Mouse (Mus musculus) megakaryocyte-erythroid progenitor cell, adult 5-6 weeks (primary cell): Measurements from ENCODE around the gene Ptpn23. TPM values are rescaled to one million over a fixed set of nuclear protein-coding genes. Genes with fewer than 3 reads are reported as not detected.
A peak's percentile ranks its signal among the peaks of the same experiment; 100 is the strongest.
"Not testable (repeated sequence)": the region's sequence is repeated elsewhere in the genome, so short reads cannot be mapped to it uniquely, and the experiment has no call there.

Experiments used
- ATAC-seq: replicated peaks from 2 replicates; pipeline ENCODE4 v1.8.0; 2016; ENCODE audit warnings: mild to moderate bottlenecking, inconsistent platforms; ENCODE audit not compliant: severe bottlenecking, poor library complexity, low FRiP score, low TSS enrichment
- total RNA-seq, 2 experiments: library from RNA; stranded (forward) in 1 of 2; stranded (reverse) in 1 of 2; fragments of 200-1000, 215-1000 nt in 1 of 2; fragments of >200 nt in 1 of 2; fragmentation: Nextera tagmentation in 1 of 2; gene quantifications; 2 replicates each; pipeline ENCODE4 v1.2.3; 2014 to 2017

Gene Ptpn23
- total RNA-seq, 2 experiments from 2014 or later: 11.0 to 17.7 TPM

GRCm38 (mm10) chr9:110390843-110391242 lies 17.2 kb downstream of the Ptpn23 start:
- no peak for ATAC-seq

DNA sequence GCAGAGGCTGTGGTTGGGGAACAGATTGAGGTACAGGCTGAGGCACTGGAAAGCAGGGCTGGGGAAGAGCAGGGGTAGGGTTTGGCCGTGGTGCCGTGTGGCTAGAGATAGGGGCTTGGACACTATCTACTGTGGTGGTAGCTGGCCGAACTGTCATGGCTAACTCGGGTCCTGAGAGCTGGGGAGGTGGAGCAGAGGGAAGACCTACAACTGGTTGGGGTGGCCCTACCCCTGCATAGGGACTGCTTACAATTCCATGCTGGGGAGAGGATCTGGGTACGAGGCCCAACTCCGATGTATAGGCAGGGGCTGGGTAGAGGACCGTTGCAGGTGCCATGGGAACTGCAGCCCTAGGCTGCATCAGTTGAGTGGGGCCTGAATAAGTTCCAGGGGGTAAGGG lies 20.0 kb downstream of the Ptpn23 start:
- no peak for ATAC-seq

DNA sequence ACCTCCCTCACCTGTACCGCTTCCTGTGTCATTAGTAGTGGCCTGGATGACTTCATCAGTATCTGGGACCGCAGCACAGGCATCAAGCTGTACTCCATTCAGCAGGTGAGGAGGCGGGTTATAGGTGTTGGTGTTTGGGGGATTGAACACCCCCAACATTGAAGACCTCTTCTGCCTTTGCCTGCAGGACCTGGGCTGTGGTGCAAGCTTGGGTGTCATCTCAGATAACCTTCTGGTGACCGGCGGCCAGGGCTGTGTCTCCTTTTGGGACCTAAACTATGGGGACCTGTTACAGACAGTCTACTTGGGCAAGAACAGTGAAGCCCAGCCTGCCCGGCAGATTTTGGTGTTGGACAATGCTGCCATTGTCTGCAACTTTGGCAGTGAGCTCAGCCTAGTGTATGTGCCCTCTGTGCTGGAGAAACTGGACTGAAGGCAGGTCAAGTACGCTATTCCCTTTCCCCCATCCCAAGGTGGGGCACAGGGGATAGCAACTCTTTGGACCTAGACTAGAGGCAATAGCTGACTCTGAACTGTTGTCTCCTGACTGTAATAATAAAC lies 23.6 kb downstream of the Ptpn23 start:
- no peak for ATAC-seq

GRCm38 (mm10) chr9:110381292-110381691 lies 26.7 kb downstream of the Ptpn23 start:
- no peak for ATAC-seq

DNA sequence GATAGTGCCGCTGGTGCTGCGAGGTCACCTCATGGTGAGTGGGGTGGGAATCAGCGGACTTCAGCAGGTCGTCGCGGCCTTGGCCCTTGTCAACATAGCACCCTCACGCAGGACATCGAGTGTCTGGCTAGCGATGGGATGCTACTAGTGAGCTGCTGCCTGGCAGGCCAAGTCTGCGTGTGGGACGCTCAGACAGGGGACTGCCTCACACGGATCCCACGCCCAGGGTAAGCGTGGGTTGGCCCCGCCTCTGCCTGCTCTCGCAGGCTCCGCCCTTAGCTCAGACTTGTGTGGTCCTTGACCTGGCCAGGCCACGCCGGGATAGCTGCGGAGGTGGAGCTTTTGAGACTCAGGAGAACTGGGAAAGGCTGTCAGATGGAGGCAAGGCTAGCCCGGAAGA lies 27.4 kb downstream of the Ptpn23 start:
- no peak for ATAC-seq

DNA sequence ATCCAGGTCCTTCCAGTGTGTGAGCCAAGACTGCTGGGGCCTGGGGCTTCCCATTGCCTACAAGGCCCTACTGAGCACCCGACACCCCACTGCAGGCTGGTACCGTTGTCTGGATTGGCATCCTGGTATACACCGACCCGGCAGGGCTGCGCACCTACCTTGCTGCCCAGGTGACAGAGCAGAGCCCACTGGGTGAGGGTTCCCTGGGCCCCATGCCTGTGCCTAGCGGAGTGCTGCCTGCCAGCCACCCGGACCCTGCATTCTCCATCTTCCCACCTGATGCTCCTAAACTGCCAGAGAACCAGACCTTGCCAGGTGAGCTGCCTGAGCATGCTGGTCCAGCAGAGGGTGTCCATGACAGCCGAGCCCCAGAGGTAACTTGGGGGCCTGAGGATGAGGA lies 28.7 kb downstream of the Ptpn23 start:
- ATAC-seq: no peak

- not testable (repeated sequence) for ATAC-seq
Measured at GRCm38 (mm10) chr9:110377655-110378054, 30.4 kb downstream of the Ptpn23 start.

DNA sequence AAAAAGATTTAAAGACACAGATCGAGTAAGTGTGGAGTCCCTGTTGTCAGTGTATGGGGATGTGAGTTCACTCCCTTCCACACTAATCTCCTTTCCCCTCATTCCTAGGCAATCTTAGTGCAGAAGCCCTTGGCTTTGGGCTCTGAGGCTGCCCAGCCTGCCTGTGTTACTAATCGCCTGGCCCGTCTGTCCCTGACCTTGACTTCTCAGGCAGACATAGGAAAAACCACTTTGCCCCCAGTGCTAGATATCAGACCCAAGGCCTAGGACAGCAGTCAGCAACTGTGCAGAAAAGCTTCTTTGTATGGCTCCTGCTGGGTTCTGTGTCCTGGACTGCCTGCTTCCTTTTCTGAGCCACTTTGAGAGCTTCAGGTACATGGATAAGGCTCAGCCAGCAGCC lies 32.3 kb downstream of the Ptpn23 start:
- no peak for ATAC-seq

DNA sequence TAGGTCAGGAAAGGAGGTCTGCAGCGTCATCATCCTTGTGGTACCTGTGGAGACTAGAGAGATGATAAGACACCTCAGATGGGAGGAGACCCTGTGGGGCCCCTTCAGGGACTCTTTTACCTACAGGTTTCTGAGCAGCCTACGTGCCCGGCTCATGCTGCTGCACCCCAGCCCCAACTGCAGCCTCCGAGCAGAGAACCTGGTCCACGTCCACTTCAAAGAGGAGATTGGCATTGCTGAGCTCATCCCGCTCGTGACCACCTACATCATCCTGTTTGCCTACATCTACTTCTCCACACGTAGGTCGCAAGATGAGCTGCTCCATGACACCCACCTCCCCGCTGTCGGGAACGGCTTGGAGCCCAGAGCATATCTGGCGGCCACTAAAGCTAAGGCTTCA lies 34.1 kb downstream of the Ptpn23 start:
- ATAC-seq: no peak

- ATAC-seq: no peak
Measured at GRCm38 (mm10) chr9:110369860-110370259, 38.2 kb downstream of the Ptpn23 start.

- no peak for ATAC-seq
Measured at GRCm38 (mm10) chr9:110366746-110367145, 41.3 kb downstream of the Ptpn23 start.

DNA sequence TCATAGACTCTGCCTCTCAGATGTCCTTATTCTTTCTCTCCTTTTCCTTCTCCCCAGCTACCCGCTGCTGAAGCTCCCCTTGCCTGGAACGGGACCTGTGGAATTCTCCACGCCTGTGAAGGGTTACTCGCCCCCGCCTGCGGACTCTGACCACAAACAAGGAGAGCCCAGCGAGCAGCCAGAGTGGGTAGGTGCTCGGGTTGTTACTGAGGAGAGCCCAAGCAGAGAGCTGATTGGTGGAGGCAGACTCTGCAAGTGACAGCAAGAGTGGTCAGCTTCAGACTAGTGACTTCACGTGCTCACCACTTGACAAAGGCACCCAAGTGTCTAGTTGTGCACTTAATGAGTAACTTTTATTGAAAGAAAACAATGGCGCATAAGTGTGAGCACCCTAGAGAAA lies 45.7 kb downstream of the Ptpn23 start:
- no peak for ATAC-seq

DNA sequence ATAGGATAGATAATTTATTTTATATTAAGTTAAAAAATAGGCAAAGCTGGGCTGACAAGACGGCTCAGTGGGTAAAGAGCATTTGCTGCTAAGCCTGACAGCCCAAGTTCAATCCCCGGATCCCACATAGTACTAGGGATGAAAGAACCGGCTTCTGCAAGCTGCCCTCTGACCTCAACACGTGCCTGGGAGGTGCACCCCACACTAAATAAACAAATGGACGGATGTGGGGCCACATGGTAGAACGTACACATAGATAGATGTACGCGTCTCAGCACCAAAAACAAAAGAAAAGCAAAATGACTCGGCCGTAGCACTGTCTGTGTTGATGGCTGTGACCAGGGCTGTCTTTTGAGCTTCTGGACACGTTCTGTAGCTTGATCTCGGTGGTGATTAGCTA lies 46.7 kb downstream of the Ptpn23 start:
- ATAC-seq: no peak

DNA sequence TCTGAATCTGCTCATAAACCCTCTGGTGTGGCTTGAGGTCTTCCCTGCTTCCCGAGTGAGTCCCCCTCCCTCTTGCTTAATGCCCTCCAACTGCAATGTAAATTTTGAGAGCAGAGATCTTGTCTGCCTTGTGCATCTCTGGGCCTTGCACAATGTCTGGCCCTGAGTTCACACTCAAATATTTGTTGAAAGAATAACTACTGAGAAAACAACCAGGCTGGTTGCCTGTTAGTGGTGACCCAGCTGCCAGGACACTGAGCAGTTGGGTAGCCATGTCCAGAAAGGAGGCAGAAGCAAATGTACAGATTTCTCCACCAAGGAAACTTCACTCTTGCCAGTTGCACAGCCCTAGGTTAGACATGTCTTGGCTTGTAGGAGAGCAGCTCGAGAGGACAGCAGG lies 49.7 kb downstream of the Ptpn23 start:
- ATAC-seq: no peak

DNA sequence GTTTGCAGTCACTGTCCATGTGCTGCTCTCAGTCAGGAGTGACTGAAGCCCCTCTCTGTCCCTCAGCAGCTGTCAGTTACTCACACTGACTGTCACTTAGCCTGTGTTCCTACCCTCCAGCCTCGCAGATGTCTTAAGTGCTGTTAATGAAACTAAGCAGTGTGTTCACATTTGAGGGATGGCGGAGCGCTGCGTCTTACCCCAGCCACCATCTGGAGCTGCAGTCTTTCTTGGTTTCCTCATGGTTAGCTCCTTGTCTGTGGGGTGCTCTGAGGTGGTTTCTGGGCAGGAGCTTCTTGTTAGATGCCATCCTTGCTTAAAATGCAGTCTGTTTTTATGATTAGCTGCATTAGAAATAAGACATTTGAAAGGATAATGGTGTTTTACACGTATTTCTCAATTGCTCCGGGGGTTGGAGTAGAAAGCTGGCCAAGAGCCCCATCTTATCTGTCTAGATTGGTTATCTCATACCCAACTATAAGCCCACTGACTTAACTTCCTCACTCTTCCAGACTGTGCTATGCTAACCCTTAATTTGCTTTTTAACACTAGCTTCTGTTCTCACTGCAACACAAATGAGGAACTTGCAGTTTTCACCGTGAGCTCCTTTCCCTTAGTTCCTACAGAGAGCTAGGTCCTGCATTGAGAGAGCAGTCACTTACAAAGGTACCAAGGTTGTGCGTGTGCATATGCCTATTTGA lies 55.9 kb downstream of the Ptpn23 start:
- ATAC-seq: 0 out of 2 replicates have a peak, but pooled peaks have one; percentile 25

GRCm38 (mm10) chr9:110351350-110351749 lies 56.7 kb downstream of the Ptpn23 start:
- ATAC-seq: no peak

DNA sequence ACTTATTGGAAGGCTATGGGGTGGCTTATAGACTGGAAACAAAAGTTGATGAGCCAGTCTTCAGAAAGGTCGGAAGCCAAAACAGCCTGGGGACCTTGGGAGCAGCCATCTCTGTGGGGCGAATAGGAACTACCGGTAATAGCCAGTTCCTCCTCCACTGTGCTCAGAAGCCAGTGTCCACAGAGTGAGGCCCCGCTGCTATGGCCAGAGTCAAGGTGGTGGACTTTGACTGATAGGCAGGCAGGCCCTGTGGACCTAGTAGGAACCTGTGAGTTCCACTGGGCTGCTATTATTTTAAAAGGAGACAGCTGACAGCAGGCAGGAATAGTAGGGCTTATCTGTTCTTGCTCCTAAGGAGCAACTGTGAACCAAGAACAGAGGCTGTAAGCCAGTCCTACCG lies 57.4 kb downstream of the Ptpn23 start:
- no peak for ATAC-seq

DNA sequence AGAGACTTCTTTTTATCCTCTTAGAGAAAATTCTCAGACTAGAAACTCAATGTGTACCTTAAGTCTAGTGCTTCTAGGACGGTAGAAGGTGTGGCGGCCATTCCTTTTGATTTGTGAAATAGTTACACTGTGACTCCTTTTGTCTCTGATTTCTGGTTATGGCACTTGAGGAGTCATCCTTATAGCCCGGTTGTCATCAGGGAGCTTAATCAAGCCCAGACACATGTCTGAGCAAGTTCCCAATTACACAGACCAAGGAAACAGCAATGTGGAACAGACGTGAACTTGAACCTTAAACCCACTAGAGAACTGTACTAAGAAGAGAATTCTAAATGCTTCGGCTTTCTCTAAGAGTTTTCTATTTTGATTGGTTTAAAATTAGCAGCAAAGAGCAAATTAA lies 57.8 kb downstream of the Ptpn23 start:
- no peak for ATAC-seq

DNA sequence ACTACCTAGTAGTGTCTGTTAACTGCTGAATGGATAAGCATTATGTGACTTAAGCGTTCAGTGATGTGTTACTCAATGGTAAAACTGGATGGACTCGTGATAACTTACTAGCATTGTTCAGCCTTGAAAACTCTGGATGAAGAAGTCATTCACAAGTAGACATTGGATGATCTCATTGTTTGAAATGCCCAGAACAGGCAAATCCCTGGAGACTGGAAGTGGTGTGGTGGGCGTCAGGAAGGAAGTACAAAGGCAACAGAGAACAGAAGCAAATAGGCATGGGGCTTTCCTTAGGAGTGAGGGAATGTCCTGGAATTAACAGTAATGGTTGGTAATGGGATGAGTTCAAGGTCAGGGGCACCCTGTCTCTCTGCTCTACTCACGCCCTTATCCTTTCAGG lies 59.1 kb downstream of the Ptpn23 start:
- ATAC-seq: no peak

DNA sequence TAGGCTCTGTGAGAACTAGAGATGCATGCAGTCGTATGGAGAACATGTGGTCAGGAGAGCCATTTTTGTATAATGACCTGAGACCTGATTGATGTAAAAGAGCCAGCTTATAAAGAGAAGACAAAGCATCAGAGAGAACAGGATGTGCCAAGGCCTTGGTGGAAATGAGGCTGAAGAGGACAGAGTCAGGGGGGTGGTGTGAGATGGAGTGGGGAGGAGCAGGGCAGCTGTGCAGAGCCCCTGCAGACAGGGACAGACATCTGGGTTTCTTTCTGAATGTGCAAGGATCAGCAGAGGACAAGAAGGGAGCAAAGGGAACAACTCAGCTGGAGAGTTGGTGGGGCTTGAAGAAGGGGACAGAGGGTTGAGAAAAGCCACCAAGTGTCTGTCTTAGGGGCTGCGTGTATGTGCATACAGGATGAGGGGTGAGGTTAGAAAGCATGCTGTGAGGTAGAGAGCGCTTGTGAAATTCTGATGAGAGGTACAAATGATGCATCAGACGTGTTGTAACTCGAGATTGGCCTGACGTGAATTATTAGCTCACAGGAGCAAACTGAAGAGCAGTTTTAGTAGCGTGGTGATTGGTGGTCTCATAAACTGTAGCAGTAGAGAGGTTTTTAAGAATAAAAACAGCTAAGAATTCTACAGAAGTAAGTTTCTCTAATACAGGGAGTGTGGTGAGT lies 62.8 kb downstream of the Ptpn23 start:
- ATAC-seq: no peak

GRCm38 (mm10) chr9:110343805-110344204 lies 64.2 kb downstream of the Ptpn23 start:
- ATAC-seq: no peak
